ENCODE assay signal across 10 mouse cellular contexts in genomic region chr10:70998136-70998535, GRCm38 (mm10).
DNase-seq lines count a peak whose midpoint lies in the region; ATAC-seq and TF ChIP-seq lines count a peak whose summit lies in the region.
"Had no signal": no experiment of that assay in that cellular context is flagged by ENCODE, and none has a peak within 500 bp of the region (broad histone marks: within the 10 kb centered on the region; RNA-seq: fewer than 3 reads in every experiment).

No protein-coding gene starts in this region.

- H3K4me2 ChIP-seq in embryonic facial prominence, embryonic 11.5 days (ENCODE audit: low read depth, low read length): no peak overlapping the region

- WGBS in embryonic facial prominence, embryonic 11.5 days: 41% methylated on average over 4 of the region's 4 CpGs
- 43% methylated on average over 4 of the region's 4 CpGs for WGBS in embryonic facial prominence, embryonic 10.5 days
- WGBS in thymus, adult 2 months: 55% methylated on average over 4 of the region's 4 CpGs

- no peak for TF ChIP-seq POLR2A in thymus, adult 2 months (IDR thresholded peaks at IDR 0.05; ENCODE audit: control insufficient read depth, extremely low read depth, insufficient read depth, low read length, poor library complexity)

- H3K9ac ChIP-seq in embryonic facial prominence, embryonic 11.5 days (replicated peaks; ENCODE audit: low read length): no peak overlapping the region

- H3K4me3 ChIP-seq in embryonic facial prominence, embryonic 11.5 days (ENCODE audit: low read depth, low read length): no peak overlapping the region
- no peak overlapping the region for H3K4me3 ChIP-seq in embryonic facial prominence, embryonic 10.5 days
- no peak overlapping the region for H3K4me3 ChIP-seq in thymus, adult 2 months (ENCODE audit: control insufficient read depth, insufficient read depth, low read length)

- H3K9me3 ChIP-seq in embryonic facial prominence, embryonic 11.5 days (replicated peaks; ENCODE audit: control insufficient read depth, low read length): no peaks in the 10 kb centered on the region
- no peaks in the 10 kb centered on the region for H3K9me3 ChIP-seq in embryonic facial prominence, embryonic 10.5 days

- no peaks in the 10 kb centered on the region for H3K4me1 ChIP-seq in embryonic facial prominence, embryonic 11.5 days (ENCODE audit: control insufficient read depth, insufficient read depth, low read length)
- no peaks in the 10 kb centered on the region for H3K4me1 ChIP-seq in embryonic facial prominence, embryonic 10.5 days
- no peaks in the 10 kb centered on the region for H3K4me1 ChIP-seq in thymus, adult 2 months (replicated peaks; ENCODE audit: control insufficient read depth, insufficient read depth, low read length)

- H3K36me3 ChIP-seq in embryonic facial prominence, embryonic 11.5 days (replicated peaks; ENCODE audit: control insufficient read depth, insufficient read depth, low read depth, low read length): no peaks in the 10 kb centered on the region
- H3K36me3 ChIP-seq in embryonic facial prominence, embryonic 10.5 days (replicated peaks): no peaks in the 10 kb centered on the region
- no peaks in the 10 kb centered on the region for H3K36me3 ChIP-seq in thymus, adult 2 months (ENCODE audit: control insufficient read depth, insufficient read depth, low read length)

- peak; percentile 34 for DNase-seq in embryonic facial prominence, embryonic 11.5 days (ENCODE audit: low spot score)
- DNase-seq in embryonic facial prominence, embryonic 10.5 days (ENCODE audit: low spot score): no peak
- peak; percentile 37 to 51 for DNase-seq in left cerebral cortex, adult 18-20 months (ENCODE audit: low spot score in 2 of 2)
- DNase-seq in left cerebral cortex, adult 11 months (ENCODE audit: low spot score): no peak
- DNase-seq in frontal cortex, postnatal 36 days (ENCODE audit: low spot score in 2 of 2): peak; percentile 22 to 53
- DNase-seq in right cerebral cortex, postnatal 36 days (ENCODE audit: low spot score in 2 of 2): peak; percentile 8 to 20
- no peak for DNase-seq in thymus, adult 2 months
- DNase-seq in natural killer cell, adult 2 months (ENCODE audit: low spot score in 2 of 2): no peak
- DNase-seq: cerebellum, adult 9-10 months had no signal

- no peak overlapping the region for H3K27ac ChIP-seq in embryonic facial prominence, embryonic 11.5 days (replicated peaks; ENCODE audit: low read depth, low read length)
- H3K27ac ChIP-seq in embryonic facial prominence, embryonic 10.5 days (replicated peaks): no peak overlapping the region
- H3K27ac ChIP-seq in thymus, adult 2 months (ENCODE audit: control insufficient read depth, insufficient read depth, low read length): no peak overlapping the region

- no peak for TF ChIP-seq CTCF in thymus, adult 2 months (IDR thresholded peaks at IDR 0.05; ENCODE audit: borderline replicate concordance, control insufficient read depth, extremely low read depth, insufficient read depth, low read length, poor library complexity)

- H3K27me3 ChIP-seq in embryonic facial prominence, embryonic 11.5 days (ENCODE audit: control insufficient read depth, insufficient read depth, low read length): no peaks in the 10 kb centered on the region
- H3K27me3 ChIP-seq in embryonic facial prominence, embryonic 10.5 days (replicated peaks; ENCODE audit: low read depth, poor library complexity, severe bottlenecking): no peaks in the 10 kb centered on the region
- H3K27me3 ChIP-seq in thymus, adult 2 months (ENCODE audit: control insufficient read depth, insufficient read depth, low read length): no peaks in the 10 kb centered on the region
- H3K27me3 ChIP-seq: CH12.LX had no signal

- ATAC-seq in embryonic facial prominence, embryonic 11.5 days (replicated peaks; ENCODE audit: insufficient number of reproducible peaks, low FRiP score, low TSS enrichment, low read depth): no peak

Comparison
In these comparisons a context has a peak if more than half of its experiments do, and no peak if none do; other contexts are left out.
1. DNase-seq: peak in embryonic facial prominence, embryonic 11.5 days (single experiment), left cerebral cortex, adult 18-20 months (2 of 2), frontal cortex, postnatal 36 days (2 of 2) and right cerebral cortex, postnatal 36 days (2 of 2); none in embryonic facial prominence, embryonic 10.5 days (single experiment), left cerebral cortex, adult 11 months (single experiment), thymus, adult 2 months (single experiment) and natural killer cell, adult 2 months (0 of 2).